Mouse (Mus musculus): ENCODE measurements around the gene Zfp239. TPM values are rescaled to one million over a fixed set of nuclear protein-coding genes. Genes with fewer than 3 reads are reported as not detected.
A peak's percentile ranks its signal among the peaks of the same experiment; 100 is the strongest.

The Zfp239 gene
- polyA plus RNA-seq, 1 experiment from 2014 or later: 12.3 TPM

DNA sequence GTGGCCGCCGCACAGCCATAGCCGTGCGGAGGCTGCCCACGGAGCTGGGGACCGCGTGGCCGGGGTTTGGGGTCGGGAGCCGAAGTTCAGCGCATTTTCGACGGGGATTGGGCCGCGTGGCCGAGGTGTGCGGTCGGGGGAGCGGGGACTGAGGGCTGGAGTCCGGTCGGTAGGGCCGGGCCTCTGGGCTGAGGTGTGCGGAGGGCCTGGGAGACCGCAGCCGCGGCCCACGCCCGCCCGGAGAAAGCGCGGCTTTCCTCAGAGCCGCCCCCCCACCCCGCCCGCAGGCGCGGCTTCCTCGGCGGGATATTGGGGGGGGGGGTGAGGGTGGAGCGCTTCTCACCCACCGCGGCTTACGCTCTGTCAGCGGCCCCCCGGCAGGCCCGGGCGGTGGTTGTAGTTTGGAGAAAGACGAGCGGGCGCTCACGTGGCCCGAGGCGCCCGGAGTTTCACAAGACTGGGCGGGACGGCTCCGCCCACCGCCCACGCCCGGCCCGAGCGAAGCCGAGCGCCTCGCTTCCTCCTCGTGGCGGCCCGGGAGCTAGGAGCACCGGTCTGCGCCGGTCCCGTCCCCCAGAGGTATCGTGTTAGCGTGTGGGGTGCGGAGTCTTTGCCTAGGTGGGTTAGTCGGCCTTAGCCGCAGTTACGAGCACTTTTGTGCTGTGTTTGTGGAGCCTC, 45.5 kb downstream of the Zfp239 start:
- Histone ChIP-seq H3K27ac (ENCODE audit: low read depth) (peak overlapping the region; percentile 98), H3K4me2 (peak overlapping the region; percentile 84), H3K27me3 (ENCODE audit: insufficient read depth, low read length) (no peaks in the 10 kb centered on the region), H3K4me1 (ENCODE audit: insufficient read depth) (peaks cover 8% of the 10 kb centered on the region; the same call in 1 of the 2 replicates), H3K4me3 (ENCODE audit: low read depth, low read length) (peak overlapping the region; percentile 100), H3K36me3 (ENCODE audit: insufficient read depth) (no peaks in the 10 kb centered on the region), H3K9ac (peak overlapping the region; percentile 99), H3K9me3 (ENCODE audit: low read depth, low read length) (no peaks in the 10 kb centered on the region)
- under 1% methylated on average over 73 of the region's 77 CpGs for WGBS
- ATAC-seq (ENCODE audit: insufficient read depth) (peak; percentile 81), DNase-seq (peak; percentile 96)
- no peak for TF ChIP-seq CTCF (IDR thresholded peaks at IDR 0.05; ENCODE audit: low read depth)

- no peak for TF ChIP-seq CTCF (IDR thresholded peaks at IDR 0.05; ENCODE audit: low read depth)
- H3K4me2 ChIP-seq: peak overlapping the region; percentile 84
- H3K27ac ChIP-seq (ENCODE audit: low read depth): peak overlapping the region; percentile 98
- no peaks in the 10 kb centered on the region for H3K36me3 ChIP-seq (ENCODE audit: insufficient read depth)
- under 1% methylated on average over 26 of the region's 26 CpGs for WGBS
- H3K9me3 ChIP-seq (ENCODE audit: low read depth, low read length): no peaks in the 10 kb centered on the region
- no peak for DNase-seq
- H3K27me3 ChIP-seq (ENCODE audit: insufficient read depth, low read length): no peaks in the 10 kb centered on the region
- peak overlapping the region; percentile 99 for H3K9ac ChIP-seq
- no peak for ATAC-seq (ENCODE audit: insufficient read depth)
- H3K4me1 ChIP-seq (ENCODE audit: insufficient read depth): peaks cover 8% of the 10 kb centered on the region; the same call in 1 of the 2 replicates
- peak overlapping the region; percentile 100 for H3K4me3 ChIP-seq (ENCODE audit: low read depth, low read length)
These were observed 46.1 kb downstream of the Zfp239 start for GRCm38 (mm10) chr6:117907979-117908355.

DNA sequence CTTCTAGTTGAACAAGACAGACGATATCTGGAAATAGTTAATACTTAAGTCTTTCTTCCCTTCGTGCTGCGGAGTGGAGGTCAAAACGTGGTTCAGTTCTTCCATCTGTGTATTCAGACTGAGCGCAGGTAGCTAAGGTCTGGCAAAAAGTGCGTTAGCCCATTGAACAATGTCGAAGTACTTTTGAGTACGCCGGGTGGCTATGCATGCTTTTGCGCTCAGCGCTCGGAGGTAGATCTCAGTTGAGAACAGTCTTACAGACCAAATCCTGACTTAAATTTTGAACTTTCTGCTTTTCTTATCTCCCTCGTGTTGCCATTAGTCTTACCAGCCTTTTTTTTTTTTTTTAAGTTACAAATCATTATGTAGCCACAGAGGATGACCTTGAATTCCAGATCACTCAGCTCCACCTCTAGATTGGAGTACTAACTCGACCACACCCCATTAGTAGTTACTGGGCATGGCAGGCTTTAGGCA, 46.6 kb downstream of the Zfp239 start:
- H3K36me3 ChIP-seq (ENCODE audit: insufficient read depth): no peaks in the 10 kb centered on the region
- peak overlapping the region; percentile 84 for H3K4me2 ChIP-seq
- peak; percentile 50 for DNase-seq
- H3K9me3 ChIP-seq (ENCODE audit: low read depth, low read length): no peaks in the 10 kb centered on the region
- under 1% methylated on average over 14 of the region's 14 CpGs for WGBS
- H3K27ac ChIP-seq (ENCODE audit: low read depth): peak overlapping the region; percentile 98
- peak overlapping the region; percentile 100 for H3K4me3 ChIP-seq (ENCODE audit: low read depth, low read length)
- peak overlapping the region; percentile 99 for H3K9ac ChIP-seq
- ATAC-seq (ENCODE audit: insufficient read depth): no peak
- H3K4me1 ChIP-seq (ENCODE audit: insufficient read depth): peaks cover 8% of the 10 kb centered on the region; the same call in 1 of the 2 replicates
- H3K27me3 ChIP-seq (ENCODE audit: insufficient read depth, low read length): no peaks in the 10 kb centered on the region
- no peak for TF ChIP-seq CTCF (IDR thresholded peaks at IDR 0.05; ENCODE audit: low read depth)

GRCm38 (mm10) chr6:117910120-117910661, 48.3 kb downstream of the Zfp239 start:
- H3K4me1 ChIP-seq (ENCODE audit: insufficient read depth): peaks cover 8% of the 10 kb centered on the region; the same call in 1 of the 2 replicates
- no peaks in the 10 kb centered on the region for H3K36me3 ChIP-seq (ENCODE audit: insufficient read depth)
- H3K9me3 ChIP-seq (ENCODE audit: low read depth, low read length): no peaks in the 10 kb centered on the region
- ATAC-seq (ENCODE audit: insufficient read depth): no peak
- H3K27me3 ChIP-seq (ENCODE audit: insufficient read depth, low read length): no peaks in the 10 kb centered on the region
- H3K4me3 ChIP-seq (ENCODE audit: low read depth, low read length): peak overlapping the region; percentile 100; the same call in 1 of the 2 replicates
- no peak overlapping the region for H3K27ac ChIP-seq (ENCODE audit: low read depth)
- no peak overlapping the region for H3K9ac ChIP-seq
- no peak for DNase-seq
- H3K4me2 ChIP-seq: peak overlapping the region; percentile 84
- no peak for TF ChIP-seq CTCF (IDR thresholded peaks at IDR 0.05; ENCODE audit: low read depth)
- 72% methylated on average over 6 of the region's 6 CpGs for WGBS

GRCm38 (mm10) chr6:117914541-117914940, 52.6 kb downstream of the Zfp239 start:
- Histone ChIP-seq H3K36me3 (ENCODE audit: insufficient read depth) (peaks cover 6% of the 10 kb centered on the region), H3K27me3 (ENCODE audit: insufficient read depth, low read length) (no peaks in the 10 kb centered on the region), H3K4me2 (no peak overlapping the region), H3K27ac (ENCODE audit: low read depth) (no peak overlapping the region), H3K9me3 (ENCODE audit: low read depth, low read length) (no peaks in the 10 kb centered on the region), H3K4me3 (ENCODE audit: low read depth, low read length) (no peak overlapping the region), H3K4me1 (ENCODE audit: insufficient read depth) (peaks cover 7% of the 10 kb centered on the region; the same call in 1 of the 2 replicates), H3K9ac (no peak overlapping the region)
- ATAC-seq (ENCODE audit: insufficient read depth) (no peak), DNase-seq (no peak)
- no peak for TF ChIP-seq CTCF (IDR thresholded peaks at IDR 0.05; ENCODE audit: low read depth)

- Histone ChIP-seq H3K27me3 (ENCODE audit: insufficient read depth, low read length) (no peaks in the 10 kb centered on the region), H3K4me1 (ENCODE audit: insufficient read depth) (peaks cover 7% of the 10 kb centered on the region; the same call in 1 of the 2 replicates), H3K9ac (peak overlapping the region; percentile 77), H3K4me2 (peak overlapping the region; percentile 76), H3K9me3 (ENCODE audit: low read depth, low read length) (no peaks in the 10 kb centered on the region), H3K36me3 (ENCODE audit: insufficient read depth) (peaks cover 20% of the 10 kb centered on the region), H3K27ac (ENCODE audit: low read depth) (peak overlapping the region; percentile 97), H3K4me3 (ENCODE audit: low read depth, low read length) (peak overlapping the region; percentile 67)
- DNase-seq (no peak), ATAC-seq (ENCODE audit: insufficient read depth) (no peak)
- under 1% methylated on average over 12 of the region's 12 CpGs for WGBS
- TF ChIP-seq CTCF (IDR thresholded peaks at IDR 0.05; ENCODE audit: low read depth): no peak
These were observed 54.4 kb downstream of the Zfp239 start for GRCm38 (mm10) chr6:117916205-117916736.
